Mouse (Mus musculus) thymus, adult 2 months (tissue): ENCODE data around the gene Msh4.

Experiments
- CTCF ChIP-seq: fragments of 200-500 bp; IDR thresholded peaks from 2 replicates; pipeline ENCODE4 v1.5.1; 2012; ENCODE audit warnings: mild to moderate bottlenecking, control low read depth, low read length, moderate library complexity, borderline replicate concordance; ENCODE audit not compliant: control insufficient read depth, poor library complexity, insufficient read depth; ENCODE audit errors: extremely low read depth
- POLR2A ChIP-seq: fragments of 200-500 bp; IDR thresholded peaks from 2 replicates; pipeline ENCODE4 v1.6.1; 2012; ENCODE audit warnings: mild to moderate bottlenecking, low read length, control low read depth, moderate library complexity; ENCODE audit not compliant: control insufficient read depth, poor library complexity, insufficient read depth; ENCODE audit errors: extremely low read depth

DNA sequence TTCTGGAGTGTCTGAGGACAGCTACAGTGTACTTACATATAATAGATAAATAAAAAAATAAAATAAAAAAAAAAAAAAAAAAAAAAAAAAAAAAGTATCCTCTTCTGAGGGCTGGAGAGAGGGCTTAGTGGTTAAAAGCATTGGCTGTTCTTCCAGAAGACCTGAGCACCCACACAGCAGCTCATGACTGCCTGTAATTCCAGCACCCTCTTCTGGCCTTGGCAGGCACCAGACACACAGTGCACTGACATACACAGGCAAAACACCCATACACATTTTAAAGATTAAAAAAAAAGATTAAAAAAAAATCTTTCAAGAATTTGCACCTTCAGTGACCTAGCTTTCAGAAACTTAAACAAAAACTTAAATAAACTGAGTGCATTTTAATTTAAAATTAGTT lies 19.6 kb downstream of the Msh4 start:
- no peak for TF ChIP-seq CTCF
- no peak for TF ChIP-seq POLR2A
